Mouse (Mus musculus) CH12.LX (cell line): ENCODE measurements around the gene Dkk2. TPM values are rescaled to one million over a fixed set of nuclear protein-coding genes. Genes with fewer than 3 reads are reported as not detected.
A peak's percentile ranks its signal among the peaks of the same experiment; 100 is the strongest.

Experiments used
- DNase-seq: peaks from one replicate; pipeline ENCODE4 v3.0.0-alpha.2; 2013; ENCODE audit errors: extremely low read depth
- H3K27ac ChIP-seq: 2 replicates; pipeline ENCODE4 v1.5.1; 2012; ENCODE audit warnings: low read depth, mild to moderate bottlenecking, control low read depth, moderate library complexity; ENCODE audit not compliant: insufficient read depth
- H3K27me3 ChIP-seq: replicated peaks from 2 replicates; pipeline ENCODE3; 2012; ENCODE audit warnings: inconsistent platforms
- H3K36me3 ChIP-seq, 2 experiments: replicated peaks in 1 of 2; 2 replicates each; pipeline versions ENCODE3 to v1.6.1; 2012; ENCODE audit warnings: inconsistent platforms in 1 of 2, low read length in 1 of 2, mild to moderate bottlenecking in 1 of 2, mixed read lengths in 1 of 2, moderate library complexity in 1 of 2; ENCODE audit not compliant: control insufficient read depth in 1 of 2, insufficient read depth in 1 of 2
- H3K4me1 ChIP-seq, 2 experiments: 2 replicates each; pipeline ENCODE4 v1.6.1; 2012; ENCODE audit warnings: inconsistent platforms in 1 of 2, moderate library complexity in 1 of 2; ENCODE audit not compliant: insufficient read depth in 2 of 2, control insufficient read depth in 1 of 2
- H3K4me2 ChIP-seq: 2 replicates; pipeline ENCODE4 v1.6.1; 2012; ENCODE audit warnings: low read depth, mild to moderate bottlenecking, control low read depth; ENCODE audit not compliant: poor library complexity, insufficient read depth, severe bottlenecking
- H3K4me3 ChIP-seq, 3 experiments: fragments of 150-350 bp in 1 of 3; sonication (generic) in 1 of 3; replicated peaks in 1 of 3; 2 replicates each; pipeline versions ENCODE3 to v1.5.1; 2011 to 2012; ENCODE audit warnings: low read depth in 2 of 3, low read length in 2 of 3, mild to moderate bottlenecking in 2 of 3, moderate library complexity in 2 of 3, control low read depth in 1 of 3, improper control_type of control experiment in 1 of 3, inconsistent platforms in 1 of 3, mixed read lengths in 1 of 3; ENCODE audit not compliant: poor library complexity in 1 of 3
- H3K79me2 ChIP-seq: replicated peaks from 2 replicates; pipeline ENCODE4 v1.6.1; 2012; ENCODE audit warnings: mild to moderate bottlenecking, moderate library complexity; ENCODE audit not compliant: control insufficient read depth, poor library complexity, insufficient read depth, severe bottlenecking; ENCODE audit errors: extremely low read depth
- H3K9ac ChIP-seq: 2 replicates; pipeline ENCODE4 v1.6.1; 2012; ENCODE audit warnings: low read depth, mild to moderate bottlenecking, control low read depth, moderate library complexity; ENCODE audit not compliant: insufficient read depth
- H3K9me3 ChIP-seq: replicated peaks from 2 replicates; pipeline ENCODE3; 2012; ENCODE audit warnings: low read length, inconsistent platforms, mixed read lengths
- CHD1 ChIP-seq: IDR thresholded peaks from 2 replicates; pipeline ENCODE4 v1.6.1; 2012; ENCODE audit warnings: low read depth, low read length, improper control_type of control experiment, inconsistent platforms
- CHD2 ChIP-seq: IDR thresholded peaks from 2 replicates; pipeline ENCODE4 v1.6.1; 2011; ENCODE audit warnings: low read length, improper control_type of control experiment
- CTCF ChIP-seq, 2 experiments: IDR thresholded peaks in 1 of 2; conservative IDR thresholded peaks in 1 of 2; 2 replicates each; pipeline ENCODE4 v1.5.1; 2011 to 2012; ENCODE audit warnings: low read depth in 2 of 2, low read length in 2 of 2, improper control_type of control experiment in 1 of 2, inconsistent platforms in 1 of 2, mild to moderate bottlenecking in 1 of 2, moderate library complexity in 1 of 2
- E2F4 ChIP-seq: IDR thresholded peaks from 2 replicates; pipeline ENCODE4 v1.6.1; 2011; ENCODE audit warnings: low read depth, low read length, improper control_type of control experiment; ENCODE audit not compliant: insufficient replicate concordance
- ELF1 ChIP-seq: IDR thresholded peaks from 2 replicates; pipeline ENCODE4 v1.6.1; 2014; ENCODE audit warnings: low read depth, mild to moderate bottlenecking, inconsistent platforms, low read length, improper control_type of control experiment
- ETS1 ChIP-seq: conservative IDR thresholded peaks from 2 replicates; pipeline ENCODE4 v1.6.1; 2012; ENCODE audit warnings: low read depth, mild to moderate bottlenecking, inconsistent platforms, low read length, improper control_type of control experiment, moderate library complexity
- GABPA ChIP-seq: IDR thresholded peaks from 2 replicates; pipeline ENCODE4 v1.6.1; 2012; ENCODE audit warnings: low read depth, low read length, improper control_type of control experiment, inconsistent platforms; ENCODE audit not compliant: insufficient replicate concordance
- IRF4 ChIP-seq: IDR thresholded peaks from 2 replicates; pipeline ENCODE4 v1.6.1; 2014; ENCODE audit warnings: low read depth, mild to moderate bottlenecking, inconsistent platforms, low read length, improper control_type of control experiment
- MAFK ChIP-seq: IDR thresholded peaks from 2 replicates; pipeline ENCODE4 v1.6.1; 2011; ENCODE audit warnings: low read length, improper control_type of control experiment; ENCODE audit not compliant: insufficient replicate concordance
- MAX ChIP-seq: IDR thresholded peaks from 2 replicates; pipeline ENCODE4 v1.6.1; 2011; ENCODE audit warnings: low read length, improper control_type of control experiment
- MXI1 ChIP-seq: IDR thresholded peaks from 2 replicates; pipeline ENCODE4 v1.6.1; 2011; ENCODE audit warnings: mild to moderate bottlenecking, low read depth, low read length, improper control_type of control experiment
- MYC ChIP-seq: IDR thresholded peaks from 2 replicates; pipeline ENCODE4 v1.6.1; 2011; ENCODE audit warnings: low read depth, mild to moderate bottlenecking, improper control_type of control experiment, low read length
- PAX5 ChIP-seq: IDR thresholded peaks from 2 replicates; pipeline ENCODE4 v1.6.1; 2012; ENCODE audit warnings: low read length, inconsistent platforms, mixed read lengths
- RCOR1 ChIP-seq: conservative IDR thresholded peaks from 2 replicates; pipeline ENCODE4 v1.6.1; 2012; ENCODE audit warnings: low read depth, mild to moderate bottlenecking, inconsistent platforms, low read length, improper control_type of control experiment
- SIN3A ChIP-seq: IDR thresholded peaks from 2 replicates; pipeline ENCODE4 v1.6.1; 2012; ENCODE audit warnings: low read length, improper control_type of control experiment, inconsistent platforms
- TBP ChIP-seq: conservative IDR thresholded peaks from 2 replicates; pipeline ENCODE4 v1.6.1; 2011; ENCODE audit warnings: low read depth, low read length, improper control_type of control experiment
- UBTF ChIP-seq: IDR thresholded peaks from 2 replicates; pipeline ENCODE4 v1.6.1; 2012; ENCODE audit warnings: low read depth, mild to moderate bottlenecking, inconsistent platforms, low read length, improper control_type of control experiment, moderate library complexity
- USF2 ChIP-seq: conservative IDR thresholded peaks from 2 replicates; pipeline ENCODE4 v1.6.1; 2011; ENCODE audit warnings: low read depth, low read length, improper control_type of control experiment
- ZC3H11A ChIP-seq: IDR thresholded peaks from 2 replicates; pipeline ENCODE4 v1.6.1; 2012; ENCODE audit warnings: low read depth, mild to moderate bottlenecking, inconsistent platforms, low read length, improper control_type of control experiment
- ZKSCAN1 ChIP-seq: IDR thresholded peaks from 2 replicates; pipeline ENCODE4 v1.6.1; 2012; ENCODE audit warnings: low read depth, inconsistent platforms, low read length, improper control_type of control experiment, borderline replicate concordance
- ZMIZ1 ChIP-seq: IDR thresholded peaks from 2 replicates; pipeline ENCODE4 v1.6.1; 2012; ENCODE audit warnings: low read depth, mild to moderate bottlenecking, inconsistent platforms, low read length, improper control_type of control experiment
- dilution Hi-C: fragments of 300-500 bp; cut with MboI; formaldehyde crosslinking; loops from 2 replicates; pipeline ENCODE4 v1.14.3; 2020; ENCODE audit warnings: low sequenced_read_pairs; ENCODE audit not compliant: extremely low pct_unique_long_range_greater_than_20kb, extremely low pct_ligation_motif_present
- in situ Hi-C: fragments of 300-500 bp; cut with MboI; formaldehyde crosslinking; loops from 3 replicates; pipeline ENCODE4 v1.14.3; 2019; ENCODE audit warnings: low sequenced_read_pairs, low pct_ligation_motif_present, low pct_unique_long_range_greater_than_20kb, mixed read lengths
- polyA plus RNA-seq: library from polyadenylated mRNA; unstranded; fragments of >175 nt; gene quantifications from 2 replicates; pipeline ENCODE4 v1.2.1, GENCODE M21; 2012; ENCODE audit warnings: low read depth; ENCODE audit not compliant: insufficient read length
- total RNA-seq, 2 experiments: library from RNA; depleted of rRNA; stranded (reverse); fragments of 300-350 nt in 1 of 2; fragments of >200 nt in 1 of 2; gene quantifications; 2 replicates each; pipeline ENCODE4 v1.2.3; 2012 to 2014

Dkk2 gene
- total and polyA plus RNA-seq, 3 experiments = not detected

GRCm38 (mm10) chr3:132121344-132121743 is 36.3 kb downstream of the Dkk2 start:
- no peaks in the 10 kb centered on the region for H3K9me3 ChIP-seq
- no peak overlapping the region for H3K9ac ChIP-seq
- no peak overlapping the region for H3K27ac ChIP-seq
- H3K4me1 ChIP-seq = peaks cover 0 to 7% of the 10 kb centered on the region in 2 experiments; a peak in 2 of 4 replicates
- dilution Hi-C loops = no loop called here
- in situ Hi-C loops = no loop called here
- H3K27me3 ChIP-seq = no peaks in the 10 kb centered on the region
- H3K79me2 ChIP-seq = no peaks in the 10 kb centered on the region
- no peaks in the 10 kb centered on the region for H3K36me3 ChIP-seq
- H3K4me3 ChIP-seq = no peak overlapping the region
- no peak for TF ChIP-seq PAX5
- TF ChIP-seq MYC = no peak
- no peak for TF ChIP-seq SIN3A
- TF ChIP-seq RCOR1 = no peak
- TF ChIP-seq IRF4 = no peak
- TF ChIP-seq ZKSCAN1 = no peak
- no peak for TF ChIP-seq E2F4
- no peak for TF ChIP-seq MAX
- no peak for TF ChIP-seq TBP
- no peak for DNase-seq
- peak overlapping the region; percentile 45; the same call in 1 of the 2 replicates for H3K4me2 ChIP-seq

GRCm38 (mm10) chr3:132122581-132122980 is 37.5 kb downstream of the Dkk2 start:
- Histone ChIP-seq H3K9ac (no peak overlapping the region), H3K4me2 (no peak overlapping the region), H3K27ac (no peak overlapping the region), H3K4me1 (peaks cover 0 to 7% of the 10 kb centered on the region in 2 experiments; a peak in 2 of 4 replicates), H3K36me3 (no peaks in the 10 kb centered on the region), H3K27me3 (no peaks in the 10 kb centered on the region), H3K4me3 (no peak overlapping the region), H3K79me2 (no peaks in the 10 kb centered on the region), H3K9me3 (no peaks in the 10 kb centered on the region)
- TF ChIP-seq ZMIZ1 (no peak), UBTF (no peak), ZKSCAN1 (no peak), ELF1 (no peak), SIN3A (no peak), ETS1 (no peak), CTCF (conservative IDR thresholded peaks at IDR 0.05 in 1 of 2, IDR thresholded peaks at IDR 0.05 in 1 of 2; ENCODE audit: low read depth in 2 of 2, low read length in 2 of 2) (no peak), IRF4 (no peak), GABPA (no peak), ZC3H11A (no peak), USF2 (no peak), TBP (no peak), MAFK (no peak), RCOR1 (no peak), CHD1 (no peak), MXI1 (no peak), CHD2 (no peak)
- dilution Hi-C loops (no loop called here), in situ Hi-C loops (no loop called here)
- DNase-seq = no peak
